Mouse (Mus musculus): ENCODE results near the gene Clic1.
"Not testable (repeated sequence)": the region's sequence is repeated elsewhere in the genome, so short reads cannot be mapped to it uniquely, and the experiment has no call there.

Gene Clic1

DNA sequence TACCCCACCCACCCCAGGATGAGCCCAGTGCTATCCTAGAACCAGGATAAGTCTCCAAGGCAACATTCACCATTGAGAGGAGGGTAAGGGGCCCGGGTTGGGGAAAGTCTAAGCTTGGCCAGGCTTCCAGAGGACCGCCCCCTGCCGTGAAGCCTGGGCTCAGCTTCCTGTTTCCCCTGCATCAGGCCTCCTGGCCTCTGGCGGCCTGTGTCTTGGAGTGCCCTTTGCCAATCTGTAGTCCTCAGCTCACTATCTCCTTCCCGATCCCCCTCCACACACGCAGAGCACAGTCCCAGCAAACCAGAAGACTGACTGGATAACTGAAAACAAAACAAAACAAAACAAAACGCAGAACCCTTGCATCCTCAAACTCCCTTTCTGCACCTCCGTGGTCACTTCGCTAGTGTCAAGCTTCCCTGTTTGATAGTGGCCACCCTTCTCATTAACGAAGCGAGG is at the start of gene Clic1:
Gene Clic1 (plus strand): TSS at position 406 of the 456 bp plus-strand sequence.
- DNase-seq, result peak; percentile 60 to 70

- peak; percentile 85 to 86 for DNase-seq
Observed at GRCm38 (mm10) chr17:35000717-35001451, 48.9 kb upstream of the Clic1 start, which contains the start of gene Vars. Vars (plus strand) TSS chr17:35000987.

GRCm38 (mm10) chr17:35001452-35002152 is 48.2 kb upstream of the Clic1 start:
- DNase-seq, result peak in 1 of 2 experiments; percentile 42

DNA sequence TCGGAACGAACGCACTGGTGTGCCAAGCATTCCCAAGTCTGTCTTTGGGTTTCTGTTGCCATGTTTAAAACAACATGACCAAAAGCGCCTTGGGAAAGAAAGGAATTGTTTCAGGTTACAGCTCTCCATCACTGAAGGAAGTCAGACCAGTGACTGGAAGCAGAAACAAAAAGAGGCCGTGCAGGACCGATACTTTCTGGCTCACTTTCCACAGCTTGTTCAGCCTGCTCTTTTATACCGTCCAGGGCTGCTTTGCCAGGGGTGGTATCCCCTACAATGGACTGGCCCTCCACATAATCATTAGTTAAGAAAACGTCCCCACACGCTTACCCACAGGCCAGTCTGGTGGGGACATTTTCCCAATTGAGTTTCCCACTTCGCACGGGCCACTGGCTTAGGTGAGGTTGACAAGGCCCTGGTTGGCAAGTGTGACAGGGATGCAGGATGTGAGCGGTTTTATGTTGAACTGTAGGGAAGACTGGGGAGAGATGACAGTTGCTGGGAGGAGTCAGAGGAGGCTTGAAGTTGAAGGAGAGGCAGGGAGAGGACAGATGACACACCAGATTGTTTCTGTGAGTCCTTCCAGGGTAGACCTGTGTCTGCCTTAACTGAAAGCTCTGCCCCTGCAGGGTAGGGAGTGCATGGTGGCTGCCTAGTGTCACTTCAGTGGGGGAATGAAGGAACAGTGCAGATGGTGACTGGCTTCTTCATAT is 47.5 kb upstream of the Clic1 start:
- no peak for DNase-seq

DNA sequence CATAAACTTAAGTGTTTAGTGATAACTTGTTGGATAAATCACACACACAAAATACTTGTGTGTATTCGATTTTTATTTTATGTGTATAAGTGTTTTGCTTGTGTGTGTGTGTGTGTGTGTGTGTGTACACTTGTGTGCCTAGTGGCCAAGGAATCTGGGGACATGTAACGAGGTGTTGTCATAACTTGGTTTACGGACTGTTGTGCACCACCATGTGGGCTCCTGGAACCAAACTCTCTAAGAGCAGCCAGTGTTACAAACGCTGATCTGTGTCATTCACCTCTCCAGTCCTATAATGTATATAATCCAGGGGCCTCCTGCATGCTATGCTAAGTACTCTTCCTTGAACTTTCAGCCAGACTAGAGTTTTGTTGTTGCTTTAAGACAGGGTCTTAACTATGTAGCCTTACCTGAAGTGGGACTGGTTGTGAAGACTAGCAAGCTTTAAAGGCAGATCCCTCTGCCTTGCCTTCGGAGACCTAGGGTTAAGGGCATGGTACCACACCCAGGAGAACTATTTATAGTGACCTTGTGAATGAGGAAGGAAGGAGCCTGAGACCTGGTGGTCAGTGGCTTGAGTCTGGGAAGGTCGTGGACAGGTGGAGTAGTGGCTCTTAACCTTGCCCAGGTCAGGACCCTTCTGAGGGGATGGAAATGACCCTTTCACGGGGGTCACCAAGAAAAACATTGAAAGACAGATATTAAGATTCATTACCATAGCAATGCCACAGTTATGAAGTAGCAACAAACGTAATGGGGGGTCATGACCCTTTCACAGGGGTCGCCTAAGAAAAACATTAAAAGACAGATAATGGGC is 46.5 kb upstream of the Clic1 start:
- DNase-seq, result no peak

DNA sequence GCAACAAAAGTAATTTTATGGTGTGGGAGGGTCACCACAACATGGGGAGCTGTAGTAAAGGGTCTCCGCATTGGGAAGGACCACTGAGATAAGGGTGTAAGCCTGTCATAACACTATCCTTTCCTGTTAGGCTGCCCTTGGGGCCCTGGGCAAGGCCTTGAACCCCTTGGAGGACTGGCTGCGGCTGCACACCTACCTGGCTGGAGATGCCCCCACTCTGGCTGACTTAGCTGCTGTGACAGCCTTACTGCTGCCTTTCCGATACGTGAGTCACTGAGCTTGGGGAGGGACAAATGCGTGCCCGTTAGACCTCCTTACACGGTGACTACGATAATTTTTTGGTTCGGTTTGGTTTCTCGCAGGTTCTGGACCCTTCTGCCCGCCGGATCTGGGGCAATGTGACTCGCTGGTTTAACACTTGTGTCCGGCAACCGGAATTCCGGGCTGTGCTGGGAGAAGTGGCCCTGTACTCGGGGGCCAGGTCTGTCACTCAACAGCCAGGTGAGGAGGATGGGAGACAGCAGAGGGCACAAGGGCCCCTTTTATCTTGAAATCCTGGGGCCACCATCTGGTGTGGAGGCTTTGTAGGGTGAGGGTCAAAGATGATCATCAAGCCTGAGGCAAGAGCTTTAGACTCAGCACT is 45.6 kb upstream of the Clic1 start:
- no peak for DNase-seq

DNA sequence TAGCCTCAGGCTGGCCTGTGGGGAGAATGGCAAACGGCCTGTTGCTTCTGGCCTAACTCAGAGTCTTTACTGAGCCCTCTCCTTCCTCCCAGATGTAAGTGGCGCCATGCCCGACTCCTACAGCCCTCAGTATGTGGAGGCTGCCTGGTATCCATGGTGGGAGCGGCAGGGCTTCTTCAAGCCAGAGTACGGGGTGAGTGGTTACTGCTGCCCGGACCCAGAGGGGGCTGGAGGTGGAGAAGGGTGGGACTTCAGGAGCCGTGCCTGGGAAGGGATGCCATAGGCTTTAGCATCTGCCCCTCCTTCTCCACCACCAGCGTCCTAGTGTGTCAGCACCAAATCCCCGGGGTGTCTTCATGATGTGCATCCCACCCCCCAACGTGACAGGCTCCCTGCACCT is 44.6 kb upstream of the Clic1 start:
- DNase-seq, result no peak

GRCm38 (mm10) chr17:35005902-35006301 is 43.9 kb upstream of the Clic1 start:
- not testable (repeated sequence) for DNase-seq

- no peak for DNase-seq
Observed at GRCm38 (mm10) chr17:35007387-35007991, 42.3 kb upstream of the Clic1 start.

- no peak for DNase-seq
Observed at GRCm38 (mm10) chr17:35009586-35009985, 40.2 kb upstream of the Clic1 start.

- no peak for DNase-seq
Observed at GRCm38 (mm10) chr17:35011440-35011839, 38.3 kb upstream of the Clic1 start.

- no peak for DNase-seq
Observed at GRCm38 (mm10) chr17:35012430-35012829, 37.3 kb upstream of the Clic1 start.

GRCm38 (mm10) chr17:35013221-35013620 is 36.5 kb upstream of the Clic1 start:
- no peak for DNase-seq

DNA sequence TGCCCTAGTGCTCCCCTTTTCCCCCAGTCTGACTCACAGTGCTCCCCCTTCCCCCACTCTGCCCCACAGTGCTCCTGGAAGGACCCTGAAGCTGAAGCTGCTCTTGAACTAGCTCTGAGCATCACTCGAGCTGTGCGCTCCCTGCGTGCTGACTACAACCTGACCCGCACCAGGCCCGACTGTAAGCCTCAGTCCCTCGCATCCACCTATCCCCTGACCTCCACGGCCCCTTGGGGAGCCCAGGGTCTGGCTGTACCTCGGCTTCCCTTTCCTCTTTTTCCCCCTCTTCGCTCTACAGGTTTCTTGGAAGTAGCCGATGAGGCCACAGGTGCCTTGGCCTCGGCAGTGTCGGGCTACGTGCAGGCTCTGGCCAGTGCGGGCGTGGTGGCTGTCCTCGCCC is 34.5 kb upstream of the Clic1 start:
- DNase-seq, result no peak

DNA sequence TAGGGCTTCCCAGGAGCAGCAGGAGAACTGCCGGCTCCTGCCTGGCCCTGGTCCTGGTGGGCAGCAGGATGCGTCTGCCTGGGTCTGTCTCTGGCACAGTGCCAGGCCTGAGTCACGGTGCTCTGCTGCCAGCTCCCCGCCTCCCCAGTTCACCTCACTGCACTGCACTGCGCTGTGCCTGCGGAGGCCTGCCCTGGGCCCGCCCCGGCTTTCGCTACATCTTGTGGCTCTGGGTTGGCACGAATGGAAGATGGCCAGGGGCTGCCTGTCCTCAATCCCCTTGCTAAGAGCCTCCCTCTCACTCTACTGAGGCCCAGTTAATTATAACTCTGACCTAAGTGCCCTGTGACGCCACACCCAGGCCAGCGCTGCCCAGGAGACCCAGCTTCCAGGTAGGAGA is 33.4 kb upstream of the Clic1 start, which contains the start of gene Vwa7:
Gene Vwa7 (plus strand): TSS at position 204 of the 400 bp plus-strand sequence.
- DNase-seq, result peak in 1 of 2 experiments; percentile 33

DNA sequence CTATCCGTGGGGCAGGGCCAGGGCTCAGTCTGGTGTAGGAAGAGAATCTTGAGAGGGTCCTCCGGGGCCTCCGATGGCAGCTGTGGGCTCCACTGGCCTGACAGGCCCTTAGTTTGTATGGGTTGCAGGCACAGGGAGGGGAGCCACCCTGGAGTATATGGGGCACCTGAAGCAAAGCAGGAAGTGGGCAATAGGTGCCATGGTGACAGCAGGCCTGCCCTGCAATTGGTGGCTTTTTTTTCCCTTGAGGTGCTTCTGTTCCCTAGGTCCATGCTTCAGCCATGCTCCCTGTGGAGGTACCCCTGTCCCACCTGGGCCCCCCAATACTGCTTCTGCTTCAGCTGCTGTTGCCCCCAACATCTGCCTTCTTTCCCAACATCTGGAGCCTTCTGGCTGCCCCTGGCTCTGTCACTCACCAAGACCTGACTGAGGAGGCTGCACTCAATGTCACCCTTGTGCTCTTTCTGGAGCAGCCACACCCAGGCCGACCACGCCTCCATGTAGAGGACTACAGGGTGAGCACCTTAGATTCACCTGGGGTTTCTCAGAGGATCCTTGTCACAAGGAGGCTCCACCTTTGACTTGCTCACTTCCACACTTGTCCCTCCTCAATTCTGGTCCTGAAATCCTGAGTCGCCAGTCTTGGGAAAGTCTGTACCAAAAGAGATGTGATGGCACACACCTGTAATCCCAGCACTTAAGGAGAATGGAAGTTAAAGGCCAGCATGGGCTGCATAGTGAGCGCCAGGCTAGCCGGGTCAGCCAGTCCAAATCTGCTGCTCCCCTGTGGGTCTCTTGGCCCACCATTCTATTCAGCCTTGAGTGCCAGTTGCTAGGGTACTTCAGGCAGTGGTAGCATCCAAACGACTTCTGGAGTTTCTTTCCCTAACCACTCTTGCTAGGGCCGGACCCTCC is 32.7 kb upstream of the Clic1 start:
- no peak for DNase-seq

DNA sequence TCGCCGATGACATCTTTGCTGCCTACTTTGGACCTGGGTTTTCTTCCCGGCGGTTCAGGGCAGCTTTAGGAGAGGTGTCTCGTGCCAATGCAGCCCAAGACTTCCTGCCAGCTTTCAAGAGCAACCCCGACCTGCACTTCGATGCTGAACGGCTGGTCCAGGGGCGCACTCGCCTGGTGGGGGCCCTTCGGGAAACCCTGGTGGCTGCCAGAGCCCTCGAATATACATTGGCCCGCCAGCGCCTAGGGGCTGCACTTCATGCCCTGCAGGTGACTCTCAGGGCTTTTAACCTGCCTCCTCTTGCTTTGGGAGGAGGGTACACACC is 32.1 kb upstream of the Clic1 start:
- no peak for DNase-seq

DNA sequence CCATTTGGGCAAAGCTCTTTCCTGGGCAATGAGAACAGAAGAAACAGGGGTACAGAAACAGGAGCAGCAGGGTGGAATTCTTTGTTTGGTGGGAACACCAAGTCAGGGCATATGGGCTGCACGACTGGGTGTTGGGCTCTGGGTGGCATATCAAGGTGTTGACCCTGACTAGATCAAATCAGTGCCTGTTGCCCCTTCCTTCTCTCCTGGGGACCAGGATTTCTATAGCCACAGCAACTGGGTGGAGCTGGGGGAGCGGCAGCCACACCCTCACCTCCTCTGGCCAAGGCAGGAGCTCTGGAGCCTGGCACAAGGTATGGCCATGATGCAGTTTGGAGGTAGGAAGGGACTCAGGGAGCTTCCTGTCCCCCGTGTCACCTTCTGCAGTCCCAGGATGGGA is 31.6 kb upstream of the Clic1 start:
- no peak for DNase-seq

DNA sequence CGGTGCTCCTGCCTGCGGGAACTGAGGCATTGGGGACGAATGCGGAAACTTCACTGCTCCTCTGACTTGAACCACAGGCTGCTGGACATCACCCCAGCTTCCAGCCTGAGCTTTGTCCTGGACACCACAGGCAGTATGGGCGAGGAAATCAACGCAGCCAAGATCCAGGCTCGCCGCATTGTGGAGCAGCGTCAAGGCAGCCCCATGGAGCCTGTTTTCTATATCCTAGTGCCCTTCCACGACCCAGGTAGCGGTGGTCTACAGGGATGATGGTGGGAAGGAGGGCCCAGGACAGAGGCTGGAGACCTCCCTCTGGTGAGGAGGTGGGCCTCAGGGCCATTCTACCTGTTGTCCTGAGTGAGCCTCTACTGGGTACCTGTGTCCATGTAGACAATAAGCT is 29.9 kb upstream of the Clic1 start:
- DNase-seq, result no peak

GRCm38 (mm10) chr17:35020551-35020950 is 29.2 kb upstream of the Clic1 start:
- no peak for DNase-seq

Measured in lung, adult 18-20 months (tissue).